Mouse (Mus musculus): ENCODE measurements around the gene Map3k6. TPM values are rescaled to one million over a fixed set of nuclear protein-coding genes. Genes with fewer than 3 reads are reported as not detected.

The Map3k6 gene
- polyA plus RNA-seq, 1 experiment: 4.7 TPM

- peaks cover 4% of the 10 kb centered on the region; the same call in 1 of the 2 replicates for H3K4me1 ChIP-seq (ENCODE audit: control insufficient read depth, insufficient read depth, low read length)
- no peak overlapping the region for H3K4me3 ChIP-seq (ENCODE audit: control insufficient read depth, low read depth, low read length)
- no peaks in the 10 kb centered on the region for H3K27me3 ChIP-seq (ENCODE audit: control insufficient read depth, insufficient read depth, low read length)
- no peak for TF ChIP-seq POLR2A (IDR thresholded peaks at IDR 0.05; ENCODE audit: control insufficient read depth, low read depth, low read length)
- H3K27ac ChIP-seq (ENCODE audit: control insufficient read depth, insufficient read depth, low read depth, low read length): no peak overlapping the region
- no peaks in the 10 kb centered on the region for H3K36me3 ChIP-seq (ENCODE audit: control insufficient read depth, insufficient read depth, low read length)
Measured at GRCm38 (mm10) chr4:133281951-133282481, 41.4 kb downstream of the Map3k6 start.

- Histone ChIP-seq H3K27ac (ENCODE audit: control insufficient read depth, insufficient read depth, low read depth, low read length) (no peak overlapping the region), H3K4me3 (ENCODE audit: control insufficient read depth, low read depth, low read length) (no peak overlapping the region), H3K4me1 (ENCODE audit: control insufficient read depth, insufficient read depth, low read length) (peaks cover 4% of the 10 kb centered on the region; the same call in 1 of the 2 replicates), H3K27me3 (ENCODE audit: control insufficient read depth, insufficient read depth, low read length) (no peaks in the 10 kb centered on the region), H3K36me3 (ENCODE audit: control insufficient read depth, insufficient read depth, low read length) (no peaks in the 10 kb centered on the region)
- TF ChIP-seq CTCF (IDR thresholded peaks at IDR 0.05; ENCODE audit: control insufficient read depth, insufficient read depth, insufficient replicate concordance, low read depth, low read length): no peak
- no peak for TF ChIP-seq POLR2A (IDR thresholded peaks at IDR 0.05; ENCODE audit: control insufficient read depth, low read depth, low read length)
Measured at GRCm38 (mm10) chr4:133282656-133283055, 42.0 kb downstream of the Map3k6 start.

GRCm38 (mm10) chr4:133285299-133285698, 44.7 kb downstream of the Map3k6 start:
- TF ChIP-seq POLR2A (IDR thresholded peaks at IDR 0.05; ENCODE audit: control insufficient read depth, low read depth, low read length) (no peak), CTCF (IDR thresholded peaks at IDR 0.05; ENCODE audit: control insufficient read depth, insufficient read depth, insufficient replicate concordance, low read depth, low read length) (no peak)
- Histone ChIP-seq H3K27ac (ENCODE audit: control insufficient read depth, insufficient read depth, low read depth, low read length) (no peak overlapping the region), H3K36me3 (ENCODE audit: control insufficient read depth, insufficient read depth, low read length) (no peaks in the 10 kb centered on the region), H3K27me3 (ENCODE audit: control insufficient read depth, insufficient read depth, low read length) (no peaks in the 10 kb centered on the region), H3K4me1 (ENCODE audit: control insufficient read depth, insufficient read depth, low read length) (no peaks in the 10 kb centered on the region), H3K4me3 (ENCODE audit: control insufficient read depth, low read depth, low read length) (no peak overlapping the region)

GRCm38 (mm10) chr4:133285950-133286349, 45.3 kb downstream of the Map3k6 start:
- H3K36me3 ChIP-seq (ENCODE audit: control insufficient read depth, insufficient read depth, low read length): no peaks in the 10 kb centered on the region
- H3K27me3 ChIP-seq (ENCODE audit: control insufficient read depth, insufficient read depth, low read length): no peaks in the 10 kb centered on the region
- H3K4me3 ChIP-seq (ENCODE audit: control insufficient read depth, low read depth, low read length): no peak overlapping the region
- no peak overlapping the region for H3K27ac ChIP-seq (ENCODE audit: control insufficient read depth, insufficient read depth, low read depth, low read length)
- TF ChIP-seq POLR2A (IDR thresholded peaks at IDR 0.05; ENCODE audit: control insufficient read depth, low read depth, low read length): no peak
- no peak for TF ChIP-seq CTCF (IDR thresholded peaks at IDR 0.05; ENCODE audit: control insufficient read depth, insufficient read depth, insufficient replicate concordance, low read depth, low read length)
- no peaks in the 10 kb centered on the region for H3K4me1 ChIP-seq (ENCODE audit: control insufficient read depth, insufficient read depth, low read length)

GRCm38 (mm10) chr4:133286476-133287077, 46.0 kb downstream of the Map3k6 start:
- Histone ChIP-seq H3K27me3 (ENCODE audit: control insufficient read depth, insufficient read depth, low read length) (no peaks in the 10 kb centered on the region), H3K36me3 (ENCODE audit: control insufficient read depth, insufficient read depth, low read length) (no peaks in the 10 kb centered on the region), H3K4me1 (ENCODE audit: control insufficient read depth, insufficient read depth, low read length) (no peaks in the 10 kb centered on the region), H3K27ac (ENCODE audit: control insufficient read depth, insufficient read depth, low read depth, low read length) (no peak overlapping the region), H3K4me3 (ENCODE audit: control insufficient read depth, low read depth, low read length) (no peak overlapping the region)
- TF ChIP-seq CTCF (IDR thresholded peaks at IDR 0.05; ENCODE audit: control insufficient read depth, insufficient read depth, insufficient replicate concordance, low read depth, low read length): no peak
- no peak for TF ChIP-seq POLR2A (IDR thresholded peaks at IDR 0.05; ENCODE audit: control insufficient read depth, low read depth, low read length)

- no peak for TF ChIP-seq POLR2A (IDR thresholded peaks at IDR 0.05; ENCODE audit: control insufficient read depth, low read depth, low read length)
- no peak for TF ChIP-seq CTCF (IDR thresholded peaks at IDR 0.05; ENCODE audit: control insufficient read depth, insufficient read depth, insufficient replicate concordance, low read depth, low read length)
- Histone ChIP-seq H3K27me3 (ENCODE audit: control insufficient read depth, insufficient read depth, low read length) (no peaks in the 10 kb centered on the region), H3K27ac (ENCODE audit: control insufficient read depth, insufficient read depth, low read depth, low read length) (no peak overlapping the region)
Measured at GRCm38 (mm10) chr4:133291255-133291654, 50.6 kb downstream of the Map3k6 start.

GRCm38 (mm10) chr4:133292405-133292804, 51.8 kb downstream of the Map3k6 start:
- Histone ChIP-seq H3K4me3 (ENCODE audit: control insufficient read depth, low read depth, low read length) (no peak overlapping the region), H3K27me3 (ENCODE audit: control insufficient read depth, insufficient read depth, low read length) (no peaks in the 10 kb centered on the region), H3K4me1 (ENCODE audit: control insufficient read depth, insufficient read depth, low read length) (no peaks in the 10 kb centered on the region), H3K36me3 (ENCODE audit: control insufficient read depth, insufficient read depth, low read length) (no peaks in the 10 kb centered on the region; the same call in 1 of the 2 replicates), H3K27ac (ENCODE audit: control insufficient read depth, insufficient read depth, low read depth, low read length) (no peak overlapping the region)
- TF ChIP-seq CTCF (IDR thresholded peaks at IDR 0.05; ENCODE audit: control insufficient read depth, insufficient read depth, insufficient replicate concordance, low read depth, low read length) (no peak), POLR2A (IDR thresholded peaks at IDR 0.05; ENCODE audit: control insufficient read depth, low read depth, low read length) (no peak)

More at GRCm38 (mm10) chr4:133291255-133291654, 50.6 kb downstream of the Map3k6 start:
- Histone ChIP-seq H3K4me3 (ENCODE audit: control insufficient read depth, low read depth, low read length) (no peak overlapping the region), H3K4me1 (ENCODE audit: control insufficient read depth, insufficient read depth, low read length) (no peaks in the 10 kb centered on the region), H3K36me3 (ENCODE audit: control insufficient read depth, insufficient read depth, low read length) (no peaks in the 10 kb centered on the region; the same call in 1 of the 2 replicates)

Measured in testis, adult 2 months (tissue).